Mouse (Mus musculus): Measurements from ENCODE around the gene Ephb2. TPM values are rescaled to one million over a fixed set of nuclear protein-coding genes. Genes with fewer than 3 reads are reported as not detected.

The Ephb2 gene
- polyA plus RNA-seq, 1 experiment from 2014 or later = 9.5 TPM

DNA sequence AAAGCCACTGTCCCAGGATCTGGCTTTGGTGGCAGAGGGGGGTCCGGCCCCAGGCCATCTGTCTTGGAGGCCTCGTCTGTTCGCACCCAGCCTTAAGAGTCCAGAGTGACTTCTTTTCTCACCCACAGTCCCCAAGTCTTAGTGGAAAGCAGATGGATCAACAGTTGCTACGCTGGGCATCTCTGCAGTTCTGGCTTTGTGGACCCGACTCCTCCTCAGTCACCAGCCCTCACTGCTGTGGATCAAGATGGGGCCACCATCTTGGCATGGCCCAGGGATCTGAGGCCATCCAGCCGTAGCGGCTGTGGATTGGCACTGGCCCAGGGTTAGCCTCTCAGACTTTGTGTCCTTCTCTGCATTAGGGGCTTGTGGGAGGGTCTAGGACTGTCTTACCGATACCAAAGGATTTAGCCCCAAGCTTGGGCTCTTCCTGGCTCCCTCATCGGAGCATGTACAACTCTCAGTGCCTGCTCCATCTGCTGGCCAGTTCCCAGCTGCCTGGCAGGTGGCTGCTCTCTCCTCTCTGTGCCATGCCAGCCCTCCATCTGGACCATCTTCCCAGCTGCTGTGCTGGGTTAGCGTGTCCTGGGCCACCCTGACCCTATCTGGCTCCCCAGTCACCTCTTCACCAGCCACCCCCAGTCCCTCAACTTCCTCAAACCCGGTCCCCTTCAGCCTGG, 137.2 kb downstream of the Ephb2 start:
- DNase-seq (ENCODE audit: extremely low spot score, low spot score) = no peak
- Histone ChIP-seq H3K9me3 (no peaks in the 10 kb centered on the region), H3K4me3 (no peak overlapping the region), H3K27me3 (ENCODE audit: poor library complexity, severe bottlenecking) (no peaks in the 10 kb centered on the region), H3K27ac (peak overlapping the region; percentile 68; the same call in 1 of the 2 replicates), H3K36me3 (replicated peaks) (peaks cover 32% of the 10 kb centered on the region), H3K4me1 (peaks cover 65% of the 10 kb centered on the region)
- WGBS = 90% methylated on average over 11 of the region's 11 CpGs

DNA sequence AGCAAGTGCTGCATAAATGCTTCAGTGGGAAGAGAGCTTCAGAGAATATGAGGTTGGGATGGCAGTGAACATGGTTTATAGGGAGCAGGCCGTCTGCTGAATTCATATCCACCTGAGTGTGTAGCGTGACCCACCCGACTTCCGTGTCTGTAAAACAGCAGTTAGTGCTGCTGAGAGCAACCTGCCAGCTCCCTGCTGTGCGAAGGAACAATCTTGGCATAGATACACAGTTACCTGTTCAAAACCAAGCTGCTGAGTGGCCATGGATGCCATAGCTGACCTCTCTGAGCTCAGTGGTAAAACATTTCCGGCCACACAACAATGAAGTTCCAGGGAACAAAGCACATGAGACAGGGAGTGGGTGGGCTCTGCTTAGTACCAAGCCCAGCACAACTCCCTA, 138.5 kb downstream of the Ephb2 start:
- WGBS = 89% methylated on average over 6 of the region's 6 CpGs
- Histone ChIP-seq H3K4me1 (peaks cover 53% of the 10 kb centered on the region), H3K36me3 (replicated peaks) (peaks cover 40% of the 10 kb centered on the region), H3K9me3 (0 out of 2 replicates have a peak, but pooled peaks cover 6% of the 10 kb centered on the region), H3K27me3 (ENCODE audit: poor library complexity, severe bottlenecking) (no peaks in the 10 kb centered on the region), H3K27ac (peak overlapping the region; percentile 25; the same call in 1 of the 2 replicates), H3K4me3 (no peak overlapping the region)
- DNase-seq (ENCODE audit: extremely low spot score, low spot score) = no peak

DNA sequence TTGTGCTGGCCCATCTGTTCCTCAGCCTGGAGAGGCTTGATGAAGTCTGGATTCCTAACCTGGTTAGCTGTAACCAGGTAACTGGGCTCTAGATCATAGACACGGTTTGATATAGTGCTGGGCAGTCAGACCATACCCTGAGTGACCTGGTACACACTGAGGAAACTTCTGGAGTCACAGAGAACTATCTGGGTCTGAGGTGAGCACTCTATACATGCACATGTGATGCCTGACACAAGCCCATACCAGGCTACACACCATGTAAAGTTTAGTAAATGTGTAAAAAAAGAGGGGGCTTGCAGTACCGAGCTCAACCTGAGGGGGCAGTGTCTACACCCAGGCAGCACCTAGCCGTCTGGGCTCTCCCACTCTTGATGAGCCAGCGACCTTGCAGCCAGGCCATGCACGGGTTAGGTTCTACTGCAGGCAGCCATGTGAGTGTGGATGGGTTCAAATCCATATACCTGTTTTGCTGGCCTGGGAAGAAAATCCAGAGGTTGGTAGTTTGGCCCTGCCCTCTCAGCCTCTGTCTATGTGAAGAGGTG, 139.3 kb downstream of the Ephb2 start:
- Histone ChIP-seq H3K36me3 (replicated peaks) (peaks cover 48% of the 10 kb centered on the region), H3K4me1 (peaks cover 44% of the 10 kb centered on the region), H3K27ac (no peak overlapping the region), H3K4me3 (no peak overlapping the region), H3K27me3 (ENCODE audit: poor library complexity, severe bottlenecking) (no peaks in the 10 kb centered on the region), H3K9me3 (0 out of 2 replicates have a peak, but pooled peaks cover 6% of the 10 kb centered on the region)
- DNase-seq (ENCODE audit: extremely low spot score, low spot score) = peak; percentile 75
- 21% methylated on average over 5 of the region's 5 CpGs for WGBS

DNA sequence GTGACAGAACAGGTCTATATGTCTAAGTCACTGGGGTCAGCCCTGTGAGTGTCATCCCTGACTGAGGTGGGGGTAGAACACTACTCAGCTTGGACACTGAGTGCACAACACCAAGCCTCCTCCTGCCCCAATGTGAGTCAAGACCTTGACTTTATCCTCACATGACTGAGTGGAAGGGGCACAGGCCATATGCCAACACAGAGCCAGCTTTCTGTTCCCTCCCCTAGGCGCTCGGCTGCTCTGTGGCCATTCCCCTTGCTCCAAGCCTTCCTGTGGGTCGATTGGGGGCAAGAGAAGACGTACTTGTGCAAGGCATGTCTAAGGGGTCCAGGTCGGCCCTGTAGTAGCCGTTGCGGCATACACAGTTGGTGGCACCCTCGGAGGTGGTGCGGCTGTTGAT, 140.1 kb downstream of the Ephb2 start:
- DNase-seq (ENCODE audit: extremely low spot score, low spot score) = no peak
- 91% methylated on average over 9 of the region's 9 CpGs for WGBS
- Histone ChIP-seq H3K27me3 (ENCODE audit: poor library complexity, severe bottlenecking) (no peaks in the 10 kb centered on the region), H3K36me3 (replicated peaks) (peaks cover 56% of the 10 kb centered on the region), H3K4me3 (no peak overlapping the region), H3K9me3 (0 out of 2 replicates have a peak, but pooled peaks cover 6% of the 10 kb centered on the region), H3K4me1 (peaks cover 37% of the 10 kb centered on the region), H3K27ac (no peak overlapping the region)

DNA sequence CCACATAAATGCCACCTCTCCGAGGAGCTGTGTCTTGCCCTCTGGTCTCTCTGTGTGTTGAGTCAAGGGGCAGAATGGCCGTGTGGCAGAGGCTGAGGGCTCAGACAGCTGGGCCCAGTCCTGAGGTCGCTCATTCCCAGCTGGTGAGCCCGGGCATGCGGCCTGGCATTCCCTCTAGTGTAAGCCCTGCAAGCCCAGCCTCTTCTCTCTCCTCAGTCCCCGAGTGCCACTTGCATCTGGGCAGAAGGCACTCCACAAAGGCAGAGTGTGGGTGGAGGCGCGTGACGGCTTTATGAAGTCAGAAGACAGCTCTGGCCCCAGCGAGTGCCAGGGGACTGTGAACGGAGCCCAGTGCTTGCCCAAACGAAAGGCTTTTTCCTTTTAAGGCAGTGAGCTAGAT, 145.8 kb downstream of the Ephb2 start:
- Histone ChIP-seq H3K4me1 (peaks cover 29% of the 10 kb centered on the region), H3K36me3 (replicated peaks) (peaks cover 96% of the 10 kb centered on the region), H3K4me3 (no peak overlapping the region), H3K9me3 (0 out of 2 replicates have a peak, but pooled peaks cover 6% of the 10 kb centered on the region), H3K27me3 (ENCODE audit: poor library complexity, severe bottlenecking) (no peaks in the 10 kb centered on the region; the same call in 1 of the 2 replicates), H3K27ac (no peak overlapping the region)
- WGBS = 93% methylated on average over 12 of the region's 12 CpGs
- DNase-seq (ENCODE audit: extremely low spot score, low spot score) = no peak

DNA sequence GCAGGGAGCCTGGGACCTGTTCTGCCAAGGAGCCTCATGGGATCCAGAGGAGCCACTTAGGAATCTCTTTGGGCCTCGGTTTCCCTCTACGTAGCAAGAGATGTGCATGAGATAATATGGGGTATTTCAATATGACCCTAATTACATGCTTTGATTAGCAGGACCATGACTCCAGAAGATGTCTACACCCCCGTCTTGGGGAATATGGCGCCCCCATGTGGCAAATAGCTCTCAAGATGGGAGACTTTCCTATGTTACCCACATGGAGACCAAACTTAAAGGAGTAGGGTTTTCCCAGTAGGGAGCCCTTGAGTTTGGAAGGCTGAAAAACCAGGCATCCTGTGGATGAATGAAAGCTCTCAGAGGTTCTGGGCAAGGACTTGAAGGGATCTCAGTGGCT, 147.7 kb downstream of the Ephb2 start:
- Histone ChIP-seq H3K4me1 (peaks cover 44% of the 10 kb centered on the region), H3K36me3 (replicated peaks) (peaks cover 96% of the 10 kb centered on the region)
- WGBS = 73% methylated on average over 4 of the region's 4 CpGs

DNA sequence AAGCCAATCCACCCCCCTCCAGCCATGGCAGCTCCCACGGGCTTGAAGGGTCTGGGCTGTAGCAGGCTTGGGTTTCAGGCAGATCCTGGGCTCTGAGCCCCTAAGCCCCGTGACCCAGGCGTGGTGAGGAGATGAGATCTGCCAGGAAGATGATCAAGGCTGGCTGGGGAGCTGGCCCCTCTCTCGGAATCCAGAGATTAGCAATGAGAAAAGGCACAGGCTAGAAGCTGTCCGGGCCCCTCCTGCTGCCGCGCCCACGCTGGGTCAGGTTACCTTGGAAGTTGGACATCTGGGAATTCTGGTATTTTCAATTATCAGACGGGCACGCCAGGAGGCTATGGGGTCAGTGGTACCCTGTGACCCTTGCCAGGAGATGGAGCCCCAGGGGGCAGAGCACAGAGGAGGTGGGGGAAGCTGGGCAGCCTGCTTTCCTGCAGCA, 150.3 kb downstream of the Ephb2 start:
- Histone ChIP-seq H3K4me1 (peaks cover 71% of the 10 kb centered on the region), H3K36me3 (replicated peaks) (peaks cover 96% of the 10 kb centered on the region), H3K27me3 (ENCODE audit: poor library complexity, severe bottlenecking) (no peaks in the 10 kb centered on the region; the same call in 1 of the 2 replicates), H3K4me3 (no peak overlapping the region), H3K9me3 (no peaks in the 10 kb centered on the region), H3K27ac (peak overlapping the region; percentile 67)
- DNase-seq (ENCODE audit: extremely low spot score, low spot score) = no peak
- WGBS = 38% methylated on average over 10 of the region's 10 CpGs

More for the DNA sequence above, 147.7 kb downstream of the Ephb2 start:
- DNase-seq (ENCODE audit: extremely low spot score, low spot score) = no peak
- H3K9me3 ChIP-seq = 0 out of 2 replicates have a peak, but pooled peaks cover 6% of the 10 kb centered on the region
- no peak overlapping the region for H3K4me3 ChIP-seq
- H3K27me3 ChIP-seq (ENCODE audit: poor library complexity, severe bottlenecking) = no peaks in the 10 kb centered on the region; the same call in 1 of the 2 replicates
- H3K27ac ChIP-seq = 0 out of 2 replicates have a peak overlapping the region, but pooled peaks have one; percentile 12

DNA sequence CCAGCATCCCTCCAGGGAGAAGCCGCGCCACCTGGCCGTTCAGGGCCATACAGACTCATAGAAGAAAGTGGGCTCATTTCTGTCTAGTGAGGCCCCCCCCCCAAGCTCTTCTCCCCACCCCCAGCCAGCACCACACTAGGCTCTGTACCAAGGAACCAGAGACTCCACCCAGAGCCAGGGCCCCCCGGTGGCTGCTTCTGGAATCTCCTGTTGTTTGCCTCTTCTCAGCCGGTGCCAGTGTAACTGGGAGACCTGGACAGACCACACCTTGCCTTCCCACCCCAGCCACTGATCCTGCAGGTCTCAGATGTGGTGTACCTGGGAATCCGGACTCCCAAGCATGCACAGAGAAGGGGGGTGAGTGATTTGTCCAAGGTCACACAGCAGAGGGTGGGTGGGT, 151.3 kb downstream of the Ephb2 start:
- WGBS = 86% methylated on average over 6 of the region's 6 CpGs
- no peak for DNase-seq (ENCODE audit: extremely low spot score, low spot score)
- Histone ChIP-seq H3K4me3 (no peak overlapping the region), H3K27ac (peak overlapping the region; percentile 67), H3K27me3 (ENCODE audit: poor library complexity, severe bottlenecking) (no peaks in the 10 kb centered on the region; the same call in 1 of the 2 replicates), H3K4me1 (peaks cover 80% of the 10 kb centered on the region), H3K36me3 (replicated peaks) (peaks cover 96% of the 10 kb centered on the region), H3K9me3 (no peaks in the 10 kb centered on the region)

DNA sequence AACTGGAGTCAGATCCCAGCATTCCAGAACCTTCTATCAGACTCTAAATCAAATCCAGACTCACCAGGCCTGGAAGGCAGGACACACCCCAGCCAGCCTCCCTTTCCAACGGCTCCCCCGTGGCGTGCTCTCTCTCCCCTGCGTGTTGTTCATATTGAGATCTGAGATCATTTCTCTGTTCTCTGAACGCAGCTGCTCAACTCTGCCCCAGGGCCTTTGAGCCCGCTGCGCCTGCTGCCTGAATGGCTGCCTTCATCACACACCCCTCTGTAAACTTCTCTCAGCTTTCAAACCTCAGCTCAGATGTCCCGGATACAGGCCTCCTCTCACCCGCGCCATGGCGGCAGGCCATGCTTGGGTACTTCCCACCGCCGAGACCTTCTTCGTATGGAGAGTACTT, 155.1 kb downstream of the Ephb2 start:
- Histone ChIP-seq H3K27me3 (ENCODE audit: poor library complexity, severe bottlenecking) (no peaks in the 10 kb centered on the region), H3K9me3 (no peaks in the 10 kb centered on the region), H3K36me3 (replicated peaks) (peaks cover 67% of the 10 kb centered on the region), H3K4me1 (peaks cover 65% of the 10 kb centered on the region), H3K4me3 (no peak overlapping the region), H3K27ac (peak overlapping the region; percentile 73)
- peak; percentile 34 for DNase-seq (ENCODE audit: extremely low spot score, low spot score)
- WGBS = 77% methylated on average over 14 of the region's 14 CpGs

DNA sequence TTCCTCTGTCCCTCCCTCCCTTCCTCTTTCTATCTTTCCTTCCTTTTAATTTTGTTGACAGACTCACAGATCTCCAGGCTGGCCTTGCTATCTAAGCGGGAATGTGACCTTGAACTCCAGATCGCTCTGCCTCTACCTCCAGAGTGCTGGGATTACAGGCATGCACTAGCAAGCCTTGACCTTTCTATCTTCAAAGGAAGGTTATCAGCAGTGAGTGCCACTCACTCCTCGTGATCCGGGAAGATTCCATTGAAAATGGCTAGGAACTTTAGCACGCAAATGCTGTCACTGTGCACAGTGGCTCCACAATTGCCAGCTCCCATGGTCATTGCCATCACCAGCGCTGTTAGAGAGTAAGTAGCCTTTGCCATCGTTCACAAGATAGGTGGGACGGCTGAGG, 156.6 kb downstream of the Ephb2 start:
- H3K27me3 ChIP-seq (ENCODE audit: poor library complexity, severe bottlenecking) = no peaks in the 10 kb centered on the region
- peaks cover 67% of the 10 kb centered on the region for H3K36me3 ChIP-seq (replicated peaks)

DNA sequence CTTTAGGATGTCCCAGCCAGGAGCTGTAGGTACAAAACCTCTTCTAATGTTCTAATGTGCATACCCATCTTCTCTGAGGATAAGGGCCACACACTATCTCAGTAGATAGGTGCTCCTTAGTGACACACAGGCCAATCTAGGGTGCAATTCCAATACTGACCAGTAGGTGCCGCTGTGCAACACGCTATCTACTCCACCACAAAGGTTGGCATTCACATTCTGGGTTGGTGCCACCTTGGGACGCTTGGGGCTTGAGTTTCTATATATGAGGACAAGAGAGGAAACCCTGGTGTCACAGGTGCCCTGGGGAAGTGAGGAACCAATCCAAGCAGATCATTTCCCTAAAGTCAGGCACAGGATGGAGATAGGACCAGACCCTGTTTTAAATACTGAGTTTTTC, 157.3 kb downstream of the Ephb2 start:
- peaks cover 67% of the 10 kb centered on the region for H3K36me3 ChIP-seq (replicated peaks)

More for the DNA sequence above, 156.6 kb downstream of the Ephb2 start:
- Histone ChIP-seq H3K4me3 (no peak overlapping the region), H3K27ac (peak overlapping the region; percentile 73), H3K4me1 (peaks cover 50% of the 10 kb centered on the region), H3K9me3 (no peaks in the 10 kb centered on the region)
- 86% methylated on average over 8 of the region's 8 CpGs for WGBS
- no peak for DNase-seq (ENCODE audit: extremely low spot score, low spot score)

DNA sequence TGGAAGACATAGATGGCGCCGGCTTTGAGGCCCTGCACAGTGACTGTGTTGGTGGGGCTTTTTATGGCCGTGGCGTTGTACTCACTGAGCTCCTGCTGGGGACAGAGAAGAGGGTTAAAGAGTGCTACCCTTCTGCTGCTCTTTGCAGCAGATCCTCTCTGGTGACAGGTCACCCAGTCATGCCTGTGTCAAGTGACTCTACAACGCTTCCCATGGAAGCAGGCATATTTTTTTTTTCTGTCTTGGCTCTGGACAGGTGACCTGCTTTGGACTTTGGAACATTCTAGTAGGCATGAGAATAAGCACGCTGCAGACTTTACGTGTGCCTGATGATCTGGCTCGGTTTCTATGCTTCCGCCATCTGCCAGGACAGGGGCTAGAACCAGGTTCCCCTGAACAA, 160.3 kb downstream of the Ephb2 start:
- Histone ChIP-seq H3K36me3 (replicated peaks) (peaks cover 68% of the 10 kb centered on the region), H3K4me3 (no peak overlapping the region), H3K4me1 (peaks cover 16% of the 10 kb centered on the region), H3K27ac (no peak overlapping the region), H3K9me3 (no peaks in the 10 kb centered on the region), H3K27me3 (ENCODE audit: poor library complexity, severe bottlenecking) (no peaks in the 10 kb centered on the region)
- 92% methylated on average over 9 of the region's 9 CpGs for WGBS
- no peak for DNase-seq (ENCODE audit: extremely low spot score, low spot score)

More for the DNA sequence above, 157.3 kb downstream of the Ephb2 start:
- Histone ChIP-seq H3K27me3 (ENCODE audit: poor library complexity, severe bottlenecking) (no peaks in the 10 kb centered on the region), H3K9me3 (no peaks in the 10 kb centered on the region), H3K4me1 (peaks cover 44% of the 10 kb centered on the region), H3K4me3 (no peak overlapping the region), H3K27ac (peak overlapping the region; percentile 73; the same call in 1 of the 2 replicates)
- peak; percentile 81 for DNase-seq (ENCODE audit: extremely low spot score, low spot score)
- 7% methylated on average over 3 of the region's 3 CpGs for WGBS

All from forebrain, embryonic 10.5 days (tissue).